Mouse (Mus musculus) kidney, adult 2 months (tissue): ENCODE measurements around the gene Actr6.

Experiments used
- CTCF ChIP-seq: fragments of 200-500 bp; conservative IDR thresholded peaks from 2 replicates; pipeline ENCODE4 v1.5.1; 2011; ENCODE audit warnings: low read depth, mild to moderate bottlenecking, control low read depth, low read length, moderate library complexity, mixed read lengths; ENCODE audit not compliant: insufficient read depth, insufficient read length
- POLR2A ChIP-seq: fragments of 200-500 bp; IDR thresholded peaks from one replicate; pipeline ENCODE4 v1.6.1; 2011; ENCODE audit warnings: low read depth, low read length, control low read depth

DNA sequence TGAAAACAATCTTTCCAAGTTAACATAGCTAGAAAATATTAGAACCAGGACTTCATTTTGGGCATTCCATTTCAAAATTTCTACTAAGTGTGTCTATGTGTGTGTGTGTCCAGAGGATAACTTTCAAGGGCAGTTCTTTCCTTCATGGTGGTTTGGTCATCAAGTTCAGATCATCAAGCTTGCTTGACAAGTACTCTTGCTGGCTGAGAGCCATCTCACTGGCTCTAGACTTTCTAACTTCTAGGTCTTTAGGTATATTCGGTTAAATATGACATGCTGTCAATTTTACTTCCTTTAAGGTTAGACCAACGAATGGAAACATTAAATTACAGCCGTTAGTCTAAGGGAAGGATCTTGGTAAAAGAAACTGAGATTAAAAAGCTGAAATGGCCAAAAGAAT is 12.2 kb upstream of the Actr6 start:
- no peak for TF ChIP-seq CTCF
- TF ChIP-seq POLR2A, result no peak
